Mouse (Mus musculus): ENCODE measurements around the gene Il20. TPM values are rescaled to one million over a fixed set of nuclear protein-coding genes. Genes with fewer than 3 reads are reported as not detected.

The Il20 gene
- not detected for total RNA-seq (2021)
- long read RNA-seq, result 0 reads

- DNase-seq (ENCODE audit: low spot score in 2 of 2), result no peak
Observed at GRCm38 (mm10) chr1:130911401-130912010, at the start of gene Il20. Gene Il20, minus strand, starts transcription at chr1:130911451.

- no peak for DNase-seq (ENCODE audit: low spot score in 2 of 2)
Observed at GRCm38 (mm10) chr1:130946920-130947319, 35.7 kb upstream of the Il20 start.

GRCm38 (mm10) chr1:130941801-130942200, 30.6 kb upstream of the Il20 start:
- DNase-seq (ENCODE audit: low spot score in 2 of 2), result no peak

- DNase-seq (ENCODE audit: low spot score in 2 of 2), result no peak
Observed at GRCm38 (mm10) chr1:130940065-130940687, 28.9 kb upstream of the Il20 start, which contains the start of gene Il19. Gene Il19, minus strand, starts transcription at chr1:130940115.

- DNase-seq (ENCODE audit: low spot score in 2 of 2), result no peak
Observed at GRCm38 (mm10) chr1:130938192-130938591, 26.9 kb upstream of the Il20 start.

GRCm38 (mm10) chr1:130937170-130937569, 25.9 kb upstream of the Il20 start:
- DNase-seq (ENCODE audit: low spot score in 2 of 2), result no peak

GRCm38 (mm10) chr1:130936351-130936750, 25.1 kb upstream of the Il20 start:
- DNase-seq (ENCODE audit: low spot score in 2 of 2), result no peak

GRCm38 (mm10) chr1:130926484-130926883, 15.2 kb upstream of the Il20 start:
- DNase-seq (ENCODE audit: low spot score in 2 of 2), result no peak

GRCm38 (mm10) chr1:130918323-130918980, 7.2 kb upstream of the Il20 start:
- DNase-seq (ENCODE audit: low spot score in 2 of 2), result no peak

- no peak for DNase-seq (ENCODE audit: low spot score in 2 of 2)
Observed at GRCm38 (mm10) chr1:130902505-130902904, 8.7 kb downstream of the Il20 start.

GRCm38 (mm10) chr1:130894468-130894867, 16.8 kb downstream of the Il20 start:
- no peak for DNase-seq (ENCODE audit: low spot score in 2 of 2)

- DNase-seq (ENCODE audit: low spot score in 2 of 2), result no peak
Observed at GRCm38 (mm10) chr1:130893329-130894040, 17.8 kb downstream of the Il20 start.

GRCm38 (mm10) chr1:130892446-130892845, 18.8 kb downstream of the Il20 start:
- DNase-seq (ENCODE audit: low spot score in 2 of 2), result no peak

GRCm38 (mm10) chr1:130887354-130887753, 23.9 kb downstream of the Il20 start, which contains the start of gene Il24:
Gene Il24, minus strand, starts transcription at chr1:130887454.
- DNase-seq (ENCODE audit: low spot score in 2 of 2), result no peak

- DNase-seq (ENCODE audit: low spot score in 2 of 2), result no peak
Observed at GRCm38 (mm10) chr1:130883146-130883545, 28.1 kb downstream of the Il20 start.

- no peak for DNase-seq (ENCODE audit: low spot score in 2 of 2)
Observed at GRCm38 (mm10) chr1:130879927-130880326, 31.3 kb downstream of the Il20 start.

GRCm38 (mm10) chr1:130877889-130878614, 33.2 kb downstream of the Il20 start:
- no peak for DNase-seq (ENCODE audit: low spot score in 2 of 2)

- peak; percentile 46 to 86 for DNase-seq (ENCODE audit: low spot score in 2 of 2)
Observed at GRCm38 (mm10) chr1:130876931-130877509, 34.2 kb downstream of the Il20 start.

GRCm38 (mm10) chr1:130875910-130876309, 35.3 kb downstream of the Il20 start:
- DNase-seq (ENCODE audit: low spot score in 2 of 2), result no peak

- peak; percentile 28 to 77 for DNase-seq (ENCODE audit: low spot score in 2 of 2)
Observed at GRCm38 (mm10) chr1:130875139-130875538, 36.1 kb downstream of the Il20 start.

- DNase-seq (ENCODE audit: low spot score in 2 of 2), result no peak
Observed at GRCm38 (mm10) chr1:130872912-130873311, 38.3 kb downstream of the Il20 start.

All from layer of hippocampus, adult 18-20 months (tissue).